Mouse (Mus musculus): ENCODE data around the gene Mpig6b. TPM values are rescaled to one million over a fixed set of nuclear protein-coding genes. Genes with fewer than 3 reads are reported as not detected.

The Mpig6b gene
- polyA plus RNA-seq, 1 experiment = not detected

DNA sequence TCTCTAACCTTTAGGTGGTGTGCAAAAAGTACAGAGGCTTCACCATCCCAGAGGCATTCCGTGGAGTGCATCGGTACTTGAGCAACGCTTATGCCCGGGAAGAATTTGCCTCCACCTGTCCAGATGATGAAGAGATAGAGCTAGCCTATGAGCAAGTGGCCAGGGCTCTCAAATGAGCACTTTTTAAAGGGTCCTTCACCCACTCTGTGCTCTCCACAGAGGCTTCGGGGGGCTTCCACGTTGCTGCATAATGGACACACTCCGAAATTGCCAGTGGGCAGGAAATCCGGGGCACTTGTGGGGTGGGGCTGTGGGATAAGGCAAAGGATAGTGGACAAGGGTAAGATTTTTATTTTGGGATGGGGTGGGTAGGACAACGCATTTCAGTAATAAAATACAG is 7.7 kb downstream of the Mpig6b start:
- H3K4me3 ChIP-seq (ENCODE audit: insufficient read depth, low read depth, low read length) = no peak overlapping the region
- no peaks in the 10 kb centered on the region; the same call in 1 of the 2 replicates for H3K4me1 ChIP-seq (ENCODE audit: control insufficient read depth, insufficient read depth, insufficient read length, low read length)
- peak overlapping the region; percentile 37; the same call in 1 of the 2 replicates for H3K27ac ChIP-seq (replicated peaks; ENCODE audit: low read depth, low read length)

DNA sequence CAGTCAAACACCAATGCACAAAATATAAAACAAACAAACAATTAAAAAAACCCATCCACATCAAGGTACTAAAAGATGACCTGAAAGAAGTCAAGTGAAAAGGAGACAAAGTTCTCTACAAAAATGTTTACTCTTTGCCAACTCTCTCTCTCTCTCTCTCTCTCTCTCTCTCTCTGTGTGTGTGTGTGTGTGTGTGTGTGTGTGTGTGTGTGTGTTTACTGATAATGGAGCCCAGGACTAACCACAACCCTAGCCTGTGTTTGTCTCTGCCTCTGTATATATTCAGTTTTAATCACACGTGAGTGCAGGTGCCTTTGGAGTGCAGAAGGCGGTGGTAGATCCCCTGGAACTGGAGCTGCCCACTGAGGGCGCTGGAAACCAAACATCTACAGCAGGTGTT is 8.9 kb downstream of the Mpig6b start:
- Histone ChIP-seq H3K27ac (replicated peaks; ENCODE audit: low read depth, low read length) (no peak overlapping the region), H3K4me1 (ENCODE audit: control insufficient read depth, insufficient read depth, insufficient read length, low read length) (no peaks in the 10 kb centered on the region; the same call in 1 of the 2 replicates), H3K4me3 (ENCODE audit: insufficient read depth, low read depth, low read length) (no peak overlapping the region)

DNA sequence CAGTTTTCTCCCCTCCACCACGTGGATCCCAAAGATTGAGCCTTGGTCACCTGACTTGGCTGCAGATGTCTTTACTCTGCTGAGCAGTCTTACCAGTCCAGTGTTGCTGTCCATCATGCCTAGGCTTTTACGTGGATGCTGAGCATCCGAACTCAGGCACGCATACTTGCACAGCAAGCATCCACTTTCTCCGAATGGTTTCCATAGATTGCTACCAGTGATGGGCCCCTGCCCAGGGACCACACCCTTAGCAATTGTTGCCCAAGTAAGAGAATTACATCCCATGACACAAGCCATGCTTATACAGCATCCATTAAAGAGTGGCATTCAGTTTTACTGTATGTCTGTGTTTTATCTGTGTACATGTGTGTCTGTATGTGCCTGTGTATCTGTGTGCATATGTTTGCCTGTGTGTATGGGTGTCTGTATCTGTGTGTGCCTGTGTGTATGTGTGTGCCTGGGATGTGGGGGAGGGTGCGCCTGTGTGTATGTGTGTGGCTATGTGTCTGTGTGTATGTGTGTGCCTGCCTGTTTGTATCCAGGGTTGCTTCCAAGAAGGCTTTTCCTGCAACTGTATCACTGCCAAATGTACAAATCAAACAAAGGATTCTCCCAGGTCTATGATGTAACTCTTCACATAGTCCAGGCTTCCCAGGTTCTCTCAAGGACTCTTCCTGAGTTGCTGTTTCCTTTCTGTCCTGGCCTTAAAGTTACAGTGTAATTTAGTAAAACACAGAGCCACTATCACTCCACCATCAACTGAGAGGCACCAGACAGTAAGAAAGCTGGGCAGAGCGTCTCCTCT is 10.1 kb downstream of the Mpig6b start:
- Histone ChIP-seq H3K4me3 (ENCODE audit: insufficient read depth, low read depth, low read length) (no peak overlapping the region), H3K27ac (replicated peaks; ENCODE audit: low read depth, low read length) (peak overlapping the region; percentile 45; the same call in 1 of the 2 replicates), H3K4me1 (ENCODE audit: control insufficient read depth, insufficient read depth, insufficient read length, low read length) (no peaks in the 10 kb centered on the region; the same call in 1 of the 2 replicates)

DNA sequence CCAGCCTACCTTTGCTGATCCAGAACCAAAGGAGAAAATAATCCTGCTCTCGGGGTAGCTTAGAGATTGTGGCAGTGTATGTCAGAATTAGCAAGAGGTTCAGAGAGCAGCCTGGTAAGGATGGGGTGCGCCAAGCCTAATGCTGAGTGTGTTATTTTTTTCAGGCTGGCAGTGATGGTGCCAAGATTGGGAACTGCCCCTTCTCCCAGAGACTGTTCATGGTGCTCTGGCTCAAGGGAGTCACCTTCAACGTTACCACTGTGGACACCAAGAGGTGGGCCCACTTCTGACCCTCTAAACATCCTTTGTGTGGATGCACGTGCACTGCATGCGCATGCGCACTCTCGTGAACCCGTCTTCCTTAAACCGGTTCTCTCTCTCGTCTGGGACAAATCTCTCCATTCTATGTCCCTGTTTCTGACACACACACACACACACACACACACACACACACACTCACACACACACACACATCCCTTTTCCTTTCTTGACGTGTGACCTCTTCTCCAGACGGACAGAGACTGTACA is 13.6 kb downstream of the Mpig6b start:
- peak overlapping the region; percentile 66 for H3K4me3 ChIP-seq (ENCODE audit: insufficient read depth, low read depth, low read length)
- H3K27ac ChIP-seq (replicated peaks; ENCODE audit: low read depth, low read length) = peak overlapping the region; percentile 99
- peaks cover 10% of the 10 kb centered on the region; the same call in 1 of the 2 replicates for H3K4me1 ChIP-seq (ENCODE audit: control insufficient read depth, insufficient read depth, insufficient read length, low read length)

DNA sequence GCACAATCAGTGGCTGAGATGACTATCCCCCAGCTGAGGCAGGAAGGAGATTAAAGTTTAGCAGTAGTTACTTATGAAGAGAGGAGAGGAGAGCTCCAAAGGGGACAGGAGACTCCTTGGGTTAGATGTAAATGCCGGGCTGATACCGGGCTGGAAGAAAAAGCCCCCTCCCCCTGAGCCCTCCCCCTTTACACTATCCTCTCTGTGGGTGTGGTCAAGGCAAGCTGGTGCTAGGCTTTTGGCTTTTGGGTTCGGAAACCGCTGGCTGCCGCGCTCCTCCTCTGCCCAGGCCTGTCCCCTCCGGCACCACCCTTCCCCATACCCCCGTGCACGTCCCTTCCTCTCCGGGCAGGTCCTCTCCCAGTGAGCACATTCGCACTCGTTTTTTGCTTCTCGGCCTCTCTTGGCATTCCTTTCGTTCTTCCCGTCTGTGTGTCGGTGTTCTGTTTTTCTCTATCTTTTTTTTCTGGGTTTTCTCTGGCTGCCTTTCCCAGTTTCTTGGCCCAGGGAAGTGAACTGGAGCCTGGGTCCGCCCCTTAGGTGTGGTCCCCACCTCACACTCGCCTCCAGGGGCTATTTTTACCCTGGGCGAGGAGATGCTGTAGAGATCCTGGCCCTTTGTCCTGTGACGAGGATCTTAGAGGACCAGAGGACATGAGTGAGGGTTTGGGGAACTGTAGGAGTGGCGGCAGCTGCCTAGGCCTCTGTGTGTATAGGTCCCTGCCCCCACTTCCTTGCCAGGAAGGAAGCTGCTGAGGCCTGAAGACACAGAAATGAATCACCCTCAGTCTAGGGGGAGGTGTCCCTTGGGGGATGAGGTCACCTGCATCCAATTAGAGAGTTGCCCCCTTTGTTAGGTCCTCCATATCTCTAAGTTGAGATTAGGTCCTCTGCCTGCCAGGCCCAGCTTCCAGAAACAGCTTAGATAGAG is 14.6 kb downstream of the Mpig6b start:
- Histone ChIP-seq H3K4me1 (ENCODE audit: control insufficient read depth, insufficient read depth, insufficient read length, low read length) (peaks cover 10% of the 10 kb centered on the region; the same call in 1 of the 2 replicates), H3K27ac (replicated peaks; ENCODE audit: low read depth, low read length) (peak overlapping the region; percentile 99)

DNA sequence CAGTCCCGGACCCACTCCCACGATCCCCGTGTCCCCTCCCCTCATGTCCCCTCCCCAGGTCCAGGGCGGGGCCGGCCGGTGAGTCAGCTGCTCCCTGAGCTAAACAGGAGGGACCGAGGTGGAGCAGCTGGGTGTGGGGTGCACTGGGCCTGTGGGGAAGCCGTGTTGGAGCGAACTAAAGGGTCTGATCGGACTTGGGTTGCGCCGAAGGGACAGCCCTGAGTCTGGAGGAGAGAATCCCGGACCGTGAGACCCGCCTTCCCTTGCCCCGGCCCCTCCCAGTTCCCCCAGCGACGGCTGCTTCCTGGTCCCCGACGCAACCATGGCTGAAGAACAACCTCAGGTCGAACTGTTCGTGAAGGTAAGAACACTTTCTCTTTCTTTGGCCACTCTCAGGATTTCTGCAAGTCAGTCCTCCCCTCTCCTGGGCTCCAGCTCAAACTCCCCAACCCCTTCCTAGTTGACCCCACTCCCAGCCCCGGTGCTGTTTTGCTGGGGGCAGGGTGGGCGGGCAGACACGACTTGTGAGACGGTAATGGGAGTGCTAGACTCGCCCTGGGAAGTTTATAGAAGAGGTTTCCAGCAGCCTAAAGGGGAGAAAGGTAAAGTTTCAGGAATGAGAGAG is 15.7 kb downstream of the Mpig6b start:
- Histone ChIP-seq H3K4me1 (ENCODE audit: control insufficient read depth, insufficient read depth, insufficient read length, low read length) (peaks cover 10% of the 10 kb centered on the region; the same call in 1 of the 2 replicates), H3K4me3 (ENCODE audit: insufficient read depth, low read depth, low read length) (peak overlapping the region; percentile 66), H3K27ac (replicated peaks; ENCODE audit: low read depth, low read length) (peak overlapping the region; percentile 99)

More for the DNA sequence above, 14.6 kb downstream of the Mpig6b start:
- peak overlapping the region; percentile 66 for H3K4me3 ChIP-seq (ENCODE audit: insufficient read depth, low read depth, low read length)

DNA sequence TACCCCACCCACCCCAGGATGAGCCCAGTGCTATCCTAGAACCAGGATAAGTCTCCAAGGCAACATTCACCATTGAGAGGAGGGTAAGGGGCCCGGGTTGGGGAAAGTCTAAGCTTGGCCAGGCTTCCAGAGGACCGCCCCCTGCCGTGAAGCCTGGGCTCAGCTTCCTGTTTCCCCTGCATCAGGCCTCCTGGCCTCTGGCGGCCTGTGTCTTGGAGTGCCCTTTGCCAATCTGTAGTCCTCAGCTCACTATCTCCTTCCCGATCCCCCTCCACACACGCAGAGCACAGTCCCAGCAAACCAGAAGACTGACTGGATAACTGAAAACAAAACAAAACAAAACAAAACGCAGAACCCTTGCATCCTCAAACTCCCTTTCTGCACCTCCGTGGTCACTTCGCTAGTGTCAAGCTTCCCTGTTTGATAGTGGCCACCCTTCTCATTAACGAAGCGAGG is 16.4 kb downstream of the Mpig6b start, which contains the start of gene Clic1:
Gene Clic1, plus strand, starts transcription at position 406 of the 456 bp plus-strand sequence.
- peak within 1 kb of the TSS; percentile 66 for H3K4me3 ChIP-seq (ENCODE audit: insufficient read depth, low read depth, low read length)
- peaks cover 10% of the 10 kb centered on the region; the same call in 1 of the 2 replicates for H3K4me1 ChIP-seq (ENCODE audit: control insufficient read depth, insufficient read depth, insufficient read length, low read length)
- H3K27ac ChIP-seq (replicated peaks; ENCODE audit: low read depth, low read length) = peak within 1 kb of the TSS; percentile 99

DNA sequence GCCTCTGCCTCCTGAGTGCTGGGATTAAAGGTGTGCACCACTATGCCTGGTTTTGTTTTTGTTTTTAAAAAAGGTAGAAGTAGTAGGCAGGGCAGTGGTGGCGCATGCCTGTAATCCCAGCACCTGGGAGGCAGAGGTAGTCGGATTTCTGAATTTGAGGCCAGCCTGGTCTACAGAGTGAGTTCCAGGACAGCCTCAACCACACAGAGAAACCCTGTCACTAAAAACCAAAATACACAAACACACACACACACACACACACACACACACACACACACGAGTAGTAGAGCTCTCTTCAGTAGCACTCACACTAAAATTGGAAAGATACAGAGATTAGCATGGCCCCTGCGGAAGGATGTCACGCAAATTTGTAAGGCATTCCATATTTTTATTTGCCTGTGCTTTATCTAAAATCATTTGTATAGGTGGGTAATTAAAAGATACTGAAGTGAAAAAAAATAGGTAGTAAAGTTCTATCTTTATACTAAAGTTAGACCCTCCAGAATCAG is 17.0 kb downstream of the Mpig6b start:
- H3K4me3 ChIP-seq (ENCODE audit: insufficient read depth, low read depth, low read length) = peak overlapping the region; percentile 6; the same call in 1 of the 2 replicates
- H3K27ac ChIP-seq (replicated peaks; ENCODE audit: low read depth, low read length) = peak overlapping the region; percentile 66
- H3K4me1 ChIP-seq (ENCODE audit: control insufficient read depth, insufficient read depth, insufficient read length, low read length) = peaks cover 11% of the 10 kb centered on the region; the same call in 1 of the 2 replicates

DNA sequence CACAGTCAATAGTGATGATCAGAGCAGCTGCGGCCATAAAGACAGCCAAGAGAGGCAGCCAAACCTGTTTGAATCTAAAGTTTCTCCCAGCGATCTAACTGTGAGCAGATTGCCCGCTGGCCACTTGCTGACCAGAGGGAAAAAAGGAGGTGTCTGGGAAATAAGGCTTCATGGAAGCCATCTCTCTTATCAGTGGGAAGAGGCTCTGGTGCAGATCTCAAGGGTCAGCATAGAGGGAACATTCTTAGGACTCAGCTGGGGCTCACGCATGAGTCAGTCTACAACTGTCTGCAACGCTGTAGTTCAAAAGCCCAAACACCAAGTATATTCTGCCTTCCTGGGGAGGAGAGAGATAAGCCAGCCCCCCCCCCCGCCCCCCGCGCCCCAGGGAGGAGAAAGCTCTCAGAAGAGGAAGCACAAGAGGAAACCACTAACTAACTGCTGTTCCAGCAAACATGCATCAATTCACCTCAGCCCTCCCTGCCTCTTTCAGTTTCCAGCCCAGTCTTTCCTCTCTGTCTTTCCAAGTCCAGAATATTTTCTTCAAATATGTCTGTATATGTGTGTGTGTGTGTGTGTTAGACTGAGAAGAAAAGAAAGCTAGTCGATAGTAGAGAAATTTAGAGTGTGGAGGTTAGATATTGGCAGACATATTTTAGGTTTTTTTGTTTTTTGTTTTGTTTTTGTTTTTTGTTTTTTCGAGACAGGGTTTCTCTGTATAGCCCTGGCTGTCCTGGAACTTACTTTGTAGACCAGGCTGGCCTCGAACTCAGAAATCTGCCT is 17.6 kb downstream of the Mpig6b start:
- H3K4me1 ChIP-seq (ENCODE audit: control insufficient read depth, insufficient read depth, insufficient read length, low read length) = peaks cover 12% of the 10 kb centered on the region; the same call in 1 of the 2 replicates

DNA sequence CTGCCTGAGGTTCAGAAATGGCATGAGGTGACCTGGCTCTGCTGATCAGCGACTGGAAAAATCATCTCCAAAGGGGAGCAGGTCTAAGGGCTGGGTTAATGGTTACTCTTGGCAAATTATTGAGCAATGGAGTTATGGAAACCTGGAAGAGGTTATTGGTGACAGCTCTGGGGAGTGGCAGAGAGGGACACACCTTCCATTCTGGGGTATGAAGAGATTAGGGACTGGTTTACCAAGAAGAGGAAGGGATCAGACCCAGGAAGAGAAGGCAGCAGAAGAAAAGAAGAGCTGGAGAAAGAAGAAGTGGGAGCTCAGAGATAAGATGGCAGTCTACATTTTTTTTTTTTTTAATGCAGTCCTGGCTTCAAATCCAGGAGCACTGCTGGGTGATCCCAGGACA is 18.3 kb downstream of the Mpig6b start:
- Histone ChIP-seq H3K4me3 (ENCODE audit: insufficient read depth, low read depth, low read length) (peak overlapping the region; percentile 9), H3K4me1 (ENCODE audit: control insufficient read depth, insufficient read depth, insufficient read length, low read length) (peaks cover 12% of the 10 kb centered on the region; the same call in 1 of the 2 replicates), H3K27ac (replicated peaks; ENCODE audit: low read depth, low read length) (peak overlapping the region; percentile 86)

More for the DNA sequence above, 17.6 kb downstream of the Mpig6b start:
- H3K27ac ChIP-seq (replicated peaks; ENCODE audit: low read depth, low read length) = peak overlapping the region; percentile 86
- peak overlapping the region; percentile 9 for H3K4me3 ChIP-seq (ENCODE audit: insufficient read depth, low read depth, low read length)

DNA sequence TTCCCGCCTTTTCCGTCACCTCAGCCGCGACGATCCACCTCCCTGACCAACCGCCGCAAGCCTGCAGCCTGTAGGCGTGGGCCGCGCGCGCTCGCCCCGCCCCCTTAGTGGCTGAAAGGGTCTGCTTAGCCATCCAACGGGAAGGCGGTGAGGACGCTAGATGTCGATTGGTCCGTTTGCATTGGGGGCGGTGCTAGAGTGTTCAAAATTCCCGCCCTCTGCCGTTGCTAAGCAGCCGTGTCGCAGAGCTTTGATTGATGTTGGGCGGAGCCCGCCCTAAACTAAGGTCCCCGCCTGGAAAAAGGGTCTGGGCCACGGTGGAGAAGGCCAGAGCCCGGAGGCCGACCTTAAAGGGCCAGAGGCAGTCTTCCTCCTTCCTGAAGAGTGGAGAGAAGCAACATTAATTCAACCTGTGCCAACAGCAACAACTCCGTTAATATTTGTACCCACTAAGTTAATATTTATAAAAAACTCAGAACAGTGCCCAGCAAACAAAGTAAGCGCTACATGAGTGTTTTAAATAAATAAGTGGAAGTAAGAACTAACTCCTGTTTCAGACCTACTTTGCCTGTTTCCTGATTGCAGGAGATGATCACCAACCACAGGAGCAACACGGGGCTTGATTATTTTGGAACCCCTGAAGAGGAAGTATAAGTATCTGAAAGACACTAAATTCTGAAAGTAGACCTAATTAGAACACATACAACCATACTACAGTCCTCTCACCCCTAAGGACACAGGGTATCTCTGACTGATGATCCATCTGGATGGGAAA is 19.1 kb downstream of the Mpig6b start, which contains the start of gene Msh5:
Gene Msh5, minus strand, starts transcription at position 65 of the 775 bp plus-strand sequence.
- H3K4me3 ChIP-seq (ENCODE audit: insufficient read depth, low read depth, low read length) = peak within 1 kb of the TSS; percentile 63
- H3K27ac ChIP-seq (replicated peaks; ENCODE audit: low read depth, low read length) = peak within 1 kb of the TSS; percentile 86
- peaks cover 12% of the 10 kb centered on the region; the same call in 1 of the 2 replicates for H3K4me1 ChIP-seq (ENCODE audit: control insufficient read depth, insufficient read depth, insufficient read length, low read length)

DNA sequence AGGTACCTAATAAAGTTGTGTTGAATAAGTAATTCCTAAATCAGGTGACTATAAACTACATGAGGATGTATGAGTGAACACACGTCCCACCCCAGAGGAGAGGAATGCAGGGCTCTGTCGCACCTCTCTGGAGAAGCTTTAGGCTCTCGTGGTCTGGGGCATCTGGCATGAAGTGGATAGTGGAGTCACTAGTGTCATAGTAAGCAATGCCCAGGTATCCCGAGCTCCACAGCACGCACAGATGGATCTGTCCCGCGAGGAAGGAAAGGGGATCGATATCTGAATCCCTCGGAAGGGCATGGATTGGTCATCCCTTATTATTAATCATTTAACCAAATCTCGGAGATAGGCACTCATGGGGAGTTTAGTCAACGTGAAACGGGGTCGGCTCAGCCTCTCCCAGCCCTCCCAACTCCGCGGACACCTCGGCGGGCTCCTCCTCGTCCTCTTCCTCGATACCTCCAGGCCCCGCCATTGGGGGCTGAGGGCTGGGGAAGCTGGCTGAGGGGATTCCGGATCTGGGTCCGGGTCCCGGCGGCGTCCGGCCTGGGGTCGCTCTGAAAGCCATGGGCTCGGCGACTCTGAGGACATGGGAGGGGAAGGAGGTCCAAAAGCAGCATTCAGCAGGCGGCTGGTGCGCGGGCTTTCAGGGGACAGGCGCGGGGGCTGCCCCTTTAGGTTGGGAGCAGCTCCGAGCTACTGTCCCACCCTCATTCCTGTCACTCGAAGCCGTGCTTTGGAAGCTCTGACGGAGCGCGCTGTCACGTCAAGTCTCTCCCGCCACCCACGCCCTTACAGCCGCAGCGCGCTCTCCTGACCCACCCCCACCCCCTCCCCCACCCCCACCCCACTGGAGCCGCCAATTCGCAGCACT is 19.9 kb downstream of the Mpig6b start:
- Histone ChIP-seq H3K4me3 (ENCODE audit: insufficient read depth, low read depth, low read length) (peak overlapping the region; percentile 63), H3K4me1 (ENCODE audit: control insufficient read depth, insufficient read depth, insufficient read length, low read length) (peaks cover 12% of the 10 kb centered on the region; the same call in 1 of the 2 replicates), H3K27ac (replicated peaks; ENCODE audit: low read depth, low read length) (peak overlapping the region; percentile 57)
